Mouse (Mus musculus) left cerebral cortex, adult 2 months (tissue): Measurements from ENCODE around the gene Kcng3. TPM values are rescaled to one million over a fixed set of nuclear protein-coding genes. Genes with fewer than 3 reads are reported as not detected.

Experiments
- DNase-seq, 2 experiments: peaks; one replicate each; pipeline ENCODE4 v3.0.0; 2021 to 2022; ENCODE audit warnings: low spot score in 2 of 2, mixed read lengths in 1 of 2; ENCODE audit errors: extremely low spot score in 1 of 2
- H3K27ac ChIP-seq: fragments of 200-600 bp; 2 replicates; pipeline ENCODE4 v1.8.1; 2022
- H3K4me3 ChIP-seq: fragments of 200-600 bp; 2 replicates; pipeline ENCODE4 v1.8.1; 2022
- CTCF ChIP-seq: fragments of 200-600 bp; IDR thresholded peaks from 2 replicates; pipeline ENCODE4 v1.8.1; 2022; ENCODE audit warnings: antibody characterized with exemption, mild to moderate bottlenecking, moderate library complexity
- intact Hi-C: fragments of 180-260 bp; cut with DNase I; formaldehyde crosslinking; loops from one replicate; pipeline ENCODE4 v1.15.1; 2025
- total RNA-seq, 2 experiments: library from RNA; stranded (reverse); gene quantifications; 2 replicates each; pipeline ENCODE4 v1.2.3; 2021

The Kcng3 gene
- total RNA-seq, 2 experiments from 2014 or later, result 11.6 to 12.0 TPM

DNA sequence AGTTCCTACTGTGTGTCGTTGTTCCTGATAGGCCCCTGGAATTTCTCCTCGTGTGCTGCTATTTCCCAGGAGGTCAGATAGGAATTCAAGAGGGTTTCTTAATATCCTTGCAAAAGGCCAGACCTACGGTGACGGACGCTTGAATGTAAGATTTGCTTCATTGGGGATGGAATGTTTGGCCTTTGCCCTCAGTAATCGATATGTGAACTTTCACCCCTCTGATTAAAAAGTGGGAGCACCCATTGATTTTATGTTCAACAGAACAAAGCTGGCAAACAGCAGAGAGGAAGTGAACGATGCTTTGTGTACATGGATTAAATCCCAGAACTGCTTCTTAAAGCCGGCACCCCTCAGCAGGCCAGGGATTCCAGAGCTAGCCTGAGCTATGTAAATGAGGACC, 64.3 kb downstream of the Kcng3 start:
- Histone ChIP-seq H3K27ac (no peak overlapping the region), H3K4me3 (no peak overlapping the region)
- intact Hi-C loops, result no loop called here
- DNase-seq, result no peak
- TF ChIP-seq CTCF, result no peak

- no peak for DNase-seq
- intact Hi-C loops, result no loop called here
- H3K27ac ChIP-seq, result no peak overlapping the region
- TF ChIP-seq CTCF, result no peak
- no peak overlapping the region for H3K4me3 ChIP-seq
Observed at GRCm38 (mm10) chr17:83565506-83565905, 66.2 kb downstream of the Kcng3 start.

DNA sequence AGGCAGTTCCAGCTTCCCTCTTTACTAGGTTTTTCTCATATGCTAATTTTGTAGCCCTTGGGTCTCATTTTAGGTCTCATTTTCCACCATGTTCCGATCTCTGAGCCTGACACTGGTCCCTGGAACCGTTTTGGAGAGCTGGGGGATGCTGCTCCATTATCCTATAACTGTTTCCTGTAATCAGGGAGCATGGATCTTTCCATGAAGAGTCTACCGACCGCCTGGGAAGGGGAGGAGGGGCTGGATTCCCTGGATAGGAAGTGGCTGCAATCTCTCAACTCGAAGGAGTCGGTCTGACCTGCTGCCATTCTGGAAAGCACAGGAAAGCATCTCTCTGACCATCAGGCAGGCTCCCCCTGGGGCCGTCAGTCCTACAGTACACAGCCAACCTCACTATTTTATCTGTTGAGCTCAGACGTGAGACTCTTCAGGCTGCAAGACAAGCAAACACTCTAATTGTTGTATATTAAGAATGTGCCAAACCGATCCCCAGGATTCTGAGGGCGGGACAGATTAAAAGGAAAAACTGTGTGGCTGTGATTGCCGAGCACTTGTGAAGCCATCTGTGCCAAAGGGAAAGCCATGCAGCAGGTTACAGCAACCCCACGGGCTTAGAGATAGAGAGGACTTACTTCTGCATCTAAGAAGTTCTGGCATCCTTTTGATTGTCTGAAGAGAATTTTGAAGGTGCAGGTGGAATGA, 67.4 kb downstream of the Kcng3 start:
- intact Hi-C loops, result no loop called here
- no peak overlapping the region for H3K4me3 ChIP-seq
- no peak overlapping the region for H3K27ac ChIP-seq
- no peak for TF ChIP-seq CTCF
- DNase-seq, result no peak

GRCm38 (mm10) chr17:83563703-83564111, 68.0 kb downstream of the Kcng3 start:
- Histone ChIP-seq H3K4me3 (no peak overlapping the region), H3K27ac (no peak overlapping the region)
- no peak for DNase-seq
- intact Hi-C loops, result no loop called here
- TF ChIP-seq CTCF, result peak; percentile 60

GRCm38 (mm10) chr17:83562153-83563010, 69.3 kb downstream of the Kcng3 start:
- no peak for TF ChIP-seq CTCF
- no peak for DNase-seq
- intact Hi-C loops, result no loop called here
- no peak overlapping the region for H3K27ac ChIP-seq
- no peak overlapping the region for H3K4me3 ChIP-seq

DNA sequence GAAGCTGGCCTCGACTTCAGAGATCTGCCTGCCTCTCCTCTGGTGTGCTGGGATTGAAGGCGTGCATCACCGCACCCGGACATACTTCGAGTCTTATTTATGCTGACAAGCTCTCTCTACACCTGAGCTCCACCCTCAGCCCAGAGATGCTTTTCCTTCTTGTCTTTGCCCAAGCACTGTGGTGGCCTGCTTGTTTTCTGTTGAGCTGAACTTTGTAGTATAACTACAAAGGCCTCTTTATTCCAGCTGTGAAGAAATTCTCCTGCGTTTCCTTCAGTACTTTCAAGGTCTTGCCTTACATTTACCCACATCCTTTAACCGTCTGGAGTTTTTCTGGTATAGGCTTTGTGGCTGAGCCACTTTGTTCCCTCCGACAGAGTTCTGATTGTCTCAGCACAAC, 72.6 kb downstream of the Kcng3 start:
- DNase-seq, result no peak
- no peak for TF ChIP-seq CTCF
- Histone ChIP-seq H3K27ac (no peak overlapping the region), H3K4me3 (no peak overlapping the region)
- intact Hi-C loops, result no loop called here

GRCm38 (mm10) chr17:83555836-83556235, 75.9 kb downstream of the Kcng3 start:
- DNase-seq, result no peak
- H3K27ac ChIP-seq, result no peak overlapping the region
- no peak for TF ChIP-seq CTCF
- intact Hi-C loops, result no loop called here
- H3K4me3 ChIP-seq, result no peak overlapping the region

- no peak for TF ChIP-seq CTCF
- Histone ChIP-seq H3K4me3 (no peak overlapping the region), H3K27ac (no peak overlapping the region)
- no peak for DNase-seq
- intact Hi-C loops, result no loop called here
Observed at GRCm38 (mm10) chr17:83554997-83555396, 76.7 kb downstream of the Kcng3 start.

GRCm38 (mm10) chr17:83548501-83549233, 83.0 kb downstream of the Kcng3 start:
- intact Hi-C loops, result loop anchor here (1.0 to 5.0 kb wide), 3 partner anchors 32 to 84 kb away; partner anchors contain the start of gene Cox7a2l
- H3K27ac ChIP-seq, result no peak overlapping the region; the same call in 1 of the 2 replicates
- no peak overlapping the region for H3K4me3 ChIP-seq
- peak; percentile 35 for TF ChIP-seq CTCF
- DNase-seq, result no peak

GRCm38 (mm10) chr17:83547145-83547544, 84.5 kb downstream of the Kcng3 start:
- intact Hi-C loops, result loop anchor here (5.0 kb wide), 1 partner anchor 40 kb away; no protein-coding TSS in a partner anchor
- DNase-seq, result no peak
- Histone ChIP-seq H3K4me3 (no peak overlapping the region), H3K27ac (no peak overlapping the region)
- TF ChIP-seq CTCF, result no peak

GRCm38 (mm10) chr17:83545756-83546742, 85.6 kb downstream of the Kcng3 start:
- DNase-seq, result no peak
- no peak for TF ChIP-seq CTCF
- H3K27ac ChIP-seq, result peak overlapping the region; percentile 45
- peak overlapping the region; percentile 25 for H3K4me3 ChIP-seq
- intact Hi-C loops, result loop anchor here (5.0 kb wide), 1 partner anchor 41 kb away; no protein-coding TSS in a partner anchor
